Mouse (Mus musculus): Measurements from ENCODE around the gene Pick1. TPM values are rescaled to one million over a fixed set of nuclear protein-coding genes. Genes with fewer than 3 reads are reported as not detected.

The Pick1 gene
- total RNA-seq (2023; ENCODE audit: inconsistent age), result 31.1 to 41.0 TPM (median 36.1 TPM) in 4 replicates

DNA sequence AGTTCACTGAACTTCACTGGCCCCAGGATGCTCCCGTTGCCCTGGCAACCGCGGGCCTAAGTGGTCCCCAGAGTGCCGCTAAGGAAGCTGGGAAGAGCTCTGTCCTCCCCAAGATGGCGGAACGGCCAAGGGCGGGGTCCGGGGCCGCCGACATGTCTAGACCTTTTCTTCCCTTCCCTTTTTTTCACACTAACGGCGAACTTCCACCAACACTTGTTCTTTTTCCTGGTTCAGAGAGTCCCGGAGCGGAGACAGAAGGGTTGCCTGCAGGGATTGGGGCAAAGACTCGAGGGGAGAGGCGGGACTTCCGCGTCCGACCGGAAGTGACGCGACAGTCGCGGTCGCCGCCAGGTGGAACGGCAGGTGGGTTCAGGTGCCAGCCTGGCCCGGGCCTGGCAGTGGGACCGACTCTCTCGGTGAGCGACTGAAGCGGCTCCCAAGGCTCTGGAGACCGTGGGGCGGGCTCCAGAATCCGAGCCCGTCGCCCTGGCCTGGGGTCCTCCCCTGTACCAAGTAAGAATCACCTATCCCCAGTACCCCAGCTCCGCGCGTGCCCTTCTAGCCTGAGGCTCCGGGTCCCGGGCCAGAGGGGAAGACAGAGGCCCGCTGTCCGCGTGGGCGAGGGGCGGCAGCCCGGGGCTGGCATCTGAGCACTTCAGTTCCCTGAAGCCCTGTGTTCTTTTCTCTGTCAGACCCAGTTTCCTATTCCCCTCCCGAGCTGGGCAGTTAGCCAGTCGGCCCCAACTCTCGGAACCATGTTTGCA lies at the start of gene Pick1, which contains the start of gene Gm49486:
Pick1 (plus strand) TSS at position 116 of the 764 bp plus-strand sequence.
Gm49486 (plus strand) TSS at position 334 of the 764 bp plus-strand sequence.

DNA sequence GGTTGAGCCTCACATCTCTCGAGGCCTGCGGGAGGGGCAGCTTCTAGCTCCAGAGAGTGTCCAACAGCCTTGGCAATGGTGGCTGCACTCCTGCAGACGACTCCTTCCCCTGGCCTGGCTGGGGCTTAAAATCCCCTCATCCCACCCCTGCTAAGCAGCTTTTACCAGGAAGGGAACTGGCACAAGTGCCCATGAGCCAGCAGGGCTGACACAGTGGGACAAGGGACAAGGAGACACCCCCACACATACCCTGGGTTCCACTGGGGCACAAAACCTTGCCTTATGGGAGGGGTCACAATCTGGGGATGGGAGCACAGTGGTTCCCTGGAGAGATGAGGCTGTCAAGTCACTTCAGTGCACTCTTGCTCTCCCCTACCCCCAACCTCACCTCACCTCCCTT lies 25.7 kb downstream of the Pick1 start, which contains the start of gene Slc16a8:
Slc16a8 (minus strand) TSS at position 101 of the 400 bp plus-strand sequence.

DNA sequence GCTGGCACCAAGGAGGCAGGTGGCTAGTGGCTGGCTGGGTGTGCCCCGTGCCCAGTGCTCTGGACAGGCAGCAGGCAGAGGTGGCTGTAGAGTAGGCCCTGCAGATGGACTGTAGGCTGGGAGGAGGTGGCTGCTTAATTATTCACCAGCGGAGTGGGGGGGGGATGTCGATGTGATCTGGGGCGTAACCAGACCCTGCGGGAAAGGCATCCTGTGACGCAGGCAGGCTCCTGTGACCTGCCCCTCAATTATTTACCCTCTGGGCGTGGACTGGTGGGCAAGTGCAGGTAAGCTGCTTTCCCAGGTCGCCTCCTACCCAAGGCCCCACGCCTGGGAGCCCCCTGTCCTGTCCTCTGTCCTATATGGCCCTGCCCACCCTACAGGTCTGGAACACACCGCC lies 56.4 kb downstream of the Pick1 start, which contains the start of gene Baiap2l2:
Baiap2l2 (minus strand) TSS at position 139 of the 400 bp plus-strand sequence.

Other genes with a start within 250 kb of the Pick1 start
- 3.1 to 4.6 TPM (median 4.0 TPM) in 4 replicates for gene H1f0, start 200.7 kb upstream of the Pick1 start, total RNA-seq (2023; ENCODE audit: inconsistent age)
- not detected in 4 replicates for gene Galr3, start 187.3 kb upstream of the Pick1 start, total RNA-seq (2023; ENCODE audit: inconsistent age)
- 35.0 to 38.0 TPM (median 36.9 TPM) in 4 replicates for gene Ankrd54, start 166.3 kb upstream of the Pick1 start, total RNA-seq (2023; ENCODE audit: inconsistent age)
- gene Eif3l, start 154.0 kb upstream of the Pick1 start, total RNA-seq (2023; ENCODE audit: inconsistent age), result 103 to 114 TPM (median 111 TPM) in 4 replicates
- gene Micall1, start 120.3 kb upstream of the Pick1 start, total RNA-seq (2023; ENCODE audit: inconsistent age), result 42.4 to 47.6 TPM (median 45.1 TPM) in 4 replicates
- 47.1 to 58.7 TPM (median 53.7 TPM) in 4 replicates for gene Polr2f, start 88.2 kb upstream of the Pick1 start, total RNA-seq (2023; ENCODE audit: inconsistent age)
- not detected in 4 replicates for gene 1700088E04Rik, start 87.9 kb upstream of the Pick1 start, total RNA-seq (2023; ENCODE audit: inconsistent age)
- gene Sox10, start 63.9 kb upstream of the Pick1 start, total RNA-seq (2023; ENCODE audit: inconsistent age), result not detected in 4 replicates
- gene Gm49486, start 218 bp downstream of the Pick1 start, total RNA-seq (2023; ENCODE audit: inconsistent age), result 0.60 to 1.3 TPM (median 0.76 TPM) in 4 replicates
- gene Slc16a8, start 25.6 kb downstream of the Pick1 start, total RNA-seq (2023; ENCODE audit: inconsistent age), result not detected in 4 replicates
- gene Baiap2l2, start 56.4 kb downstream of the Pick1 start, total RNA-seq (2023; ENCODE audit: inconsistent age), result not detected in 4 replicates
- 14.1 to 17.4 TPM (median 16.0 TPM) in 4 replicates for gene Pla2g6, start 99.2 kb downstream of the Pick1 start, total RNA-seq (2023; ENCODE audit: inconsistent age)
- 89.5 to 102 TPM (median 99.3 TPM) in 4 replicates for gene Maff, start 117.4 kb downstream of the Pick1 start, total RNA-seq (2023; ENCODE audit: inconsistent age)
- 34.2 to 47.1 TPM (median 37.4 TPM) in 4 replicates for gene Tmem184b, start 174.4 kb downstream of the Pick1 start, total RNA-seq (2023; ENCODE audit: inconsistent age)
- 45.4 to 51.2 TPM (median 47.9 TPM) in 4 replicates for gene Csnk1e, start 226.4 kb downstream of the Pick1 start, total RNA-seq (2023; ENCODE audit: inconsistent age)

Measured in B cell, adult (primary cell).